Mouse (Mus musculus) adrenal gland, adult 2 months (tissue): Measurements from ENCODE around the gene Tmed3. TPM values are rescaled to one million over a fixed set of nuclear protein-coding genes. Genes with fewer than 3 reads are reported as not detected.
A peak's percentile ranks its signal among the peaks of the same experiment; 100 is the strongest.

Experiments used
- DNase-seq: peaks from one replicate; pipeline ENCODE4 v3.0.0; 2021
- long read RNA-seq: library from polyadenylated mRNA; stranded (forward); transcript quantifications from one replicate; pipeline ENCODE4 v2.0.0, GENCODE M21; 2021
- polyA plus RNA-seq: library from polyadenylated mRNA; depleted of rRNA; stranded (reverse); fragments of >200 nt; gene quantifications from 2 replicates; pipeline ENCODE4 v1.2.3, GENCODE M21; 2012; rRNA removed
- total RNA-seq, 2 experiments: library from RNA; stranded (reverse); gene quantifications; 2 replicates each; pipeline ENCODE4 v1.2.3; 2021

Tmed3 gene
- total RNA-seq (10 to 100 TPM; 78.7 to 84.0 TPM), polyA plus RNA-seq (91.2 and 99.7 TPM in 2 replicates)
- long read RNA-seq, transcript Tmed3-201 (3 exons, 1,346 nt): major isoform, 88 of 89 reads
- long read RNA-seq, partial matches to known transcripts: 1 of 89 reads
- long read RNA-seq, other reads (novel, unspliced or antisense): 0 of 89 reads

GRCm38 (mm10) chr9:89704265-89705196 lies at the start of gene Tmed3:
Gene Tmed3 (minus strand): TSS chr9:89705068.
- peak; percentile 95 for DNase-seq

GRCm38 (mm10) chr9:89740041-89740440 lies 35.2 kb upstream of the Tmed3 start:
- no peak for DNase-seq

- DNase-seq: peak; percentile 3
These were observed 33.4 kb upstream of the Tmed3 start, which contains the start of gene Ankrd34c for GRCm38 (mm10) chr9:89738295-89738694. Gene Ankrd34c (minus strand): TSS chr9:89738475.

- no peak for DNase-seq
These were observed 33.0 kb upstream of the Tmed3 start for GRCm38 (mm10) chr9:89737888-89738287.

- peak; percentile 38 for DNase-seq
These were observed 32.3 kb upstream of the Tmed3 start for GRCm38 (mm10) chr9:89736932-89737705.

- DNase-seq: no peak
These were observed 2.0 kb upstream of the Tmed3 start for GRCm38 (mm10) chr9:89706906-89707305.

GRCm38 (mm10) chr9:89705197-89705533 lies 297 bp upstream of the Tmed3 start:
- no peak for DNase-seq

GRCm38 (mm10) chr9:89700910-89701457 lies 3.9 kb downstream of the Tmed3 start:
- DNase-seq: no peak

- DNase-seq: no peak
These were observed 9.7 kb downstream of the Tmed3 start for GRCm38 (mm10) chr9:89695143-89695542.

- DNase-seq: peak; percentile 72
These were observed 11.2 kb downstream of the Tmed3 start for GRCm38 (mm10) chr9:89693670-89694069.

- no peak for DNase-seq
These were observed 15.7 kb downstream of the Tmed3 start for GRCm38 (mm10) chr9:89689179-89689578.

- no peak for DNase-seq
These were observed 17.2 kb downstream of the Tmed3 start for GRCm38 (mm10) chr9:89687503-89688226.

GRCm38 (mm10) chr9:89686262-89686661 lies 18.6 kb downstream of the Tmed3 start:
- no peak for DNase-seq

- DNase-seq: no peak
These were observed 25.9 kb downstream of the Tmed3 start for GRCm38 (mm10) chr9:89678974-89679373.

GRCm38 (mm10) chr9:89674014-89674618 lies 30.8 kb downstream of the Tmed3 start:
- peak; percentile 65 for DNase-seq

- DNase-seq: no peak
These were observed 31.5 kb downstream of the Tmed3 start for GRCm38 (mm10) chr9:89673402-89673801.

GRCm38 (mm10) chr9:89669878-89670277 lies 35.0 kb downstream of the Tmed3 start:
- no peak for DNase-seq

GRCm38 (mm10) chr9:89667306-89667942 lies 37.4 kb downstream of the Tmed3 start:
- peak; percentile 46 for DNase-seq

GRCm38 (mm10) chr9:89650913-89651312 lies 54.0 kb downstream of the Tmed3 start:
- DNase-seq: peak; percentile 3
